Mouse (Mus musculus): ENCODE data around the gene Ptgfrn. TPM values are rescaled to one million over a fixed set of nuclear protein-coding genes. Genes with fewer than 3 reads are reported as not detected.

Gene Ptgfrn
- total and polyA plus RNA-seq, 3 experiments, result not detected

DNA sequence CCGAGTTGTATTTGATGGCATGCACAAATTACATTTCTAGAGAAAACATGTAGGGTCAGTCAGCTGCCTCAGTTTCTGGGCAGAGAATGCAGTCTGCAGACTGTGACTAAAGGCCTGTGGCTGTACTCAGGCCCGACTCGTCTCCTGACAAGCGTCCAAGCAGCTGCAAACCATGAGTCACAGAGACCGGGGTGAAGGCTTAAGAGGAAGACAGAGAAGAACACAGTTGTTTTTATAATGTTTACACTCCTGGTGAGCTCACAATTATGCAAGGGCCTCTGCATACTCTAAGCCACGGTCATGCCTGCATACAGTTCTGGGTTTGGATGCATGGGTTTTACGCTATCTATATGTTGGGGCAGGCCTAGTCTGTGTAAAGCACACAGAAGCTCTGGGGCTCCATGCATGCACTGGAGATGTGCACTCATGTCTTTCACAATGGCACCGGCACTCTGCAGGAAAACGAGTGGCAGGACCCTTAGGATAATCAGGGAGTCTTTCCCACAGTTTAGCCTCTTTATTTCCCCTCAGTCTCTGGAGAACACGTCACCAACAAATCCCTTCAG is 39.8 kb downstream of the Ptgfrn start:
- dilution Hi-C loops (cut with MboI; ENCODE audit: extremely low pct_ligation_motif_present, extremely low pct_unique_long_range_greater_than_20kb, low sequenced_read_pairs), result no loop called here
- H3K27ac ChIP-seq (ENCODE audit: insufficient read depth, low read depth), result no peak overlapping the region
- in situ Hi-C loops (cut with MboI; ENCODE audit: low pct_ligation_motif_present, low pct_unique_long_range_greater_than_20kb, low sequenced_read_pairs), result no loop called here

GRCm38 (mm10) chr3:101068701-101069100 is 41.4 kb downstream of the Ptgfrn start:
- H3K27ac ChIP-seq (ENCODE audit: insufficient read depth, low read depth), result no peak overlapping the region
- H3K4me1 ChIP-seq (ENCODE audit: control insufficient read depth in 1 of 2, insufficient read depth in 2 of 2), result peaks cover 4 to 7% of the 10 kb centered on the region in 2 experiments; a peak in 3 of 4 replicates
- H3K4me3 ChIP-seq (replicated peaks in 1 of 3; ENCODE audit: low read depth in 2 of 3, low read length in 2 of 3, poor library complexity in 1 of 3), result no peak overlapping the region
- no peaks in the 10 kb centered on the region for H3K79me2 ChIP-seq (replicated peaks; ENCODE audit: control insufficient read depth, extremely low read depth, insufficient read depth, poor library complexity, severe bottlenecking)
- H3K27me3 ChIP-seq (replicated peaks), result no peaks in the 10 kb centered on the region
- no peak overlapping the region for H3K4me2 ChIP-seq (ENCODE audit: insufficient read depth, low read depth, poor library complexity, severe bottlenecking)
- H3K9ac ChIP-seq (ENCODE audit: insufficient read depth, low read depth), result no peak overlapping the region
- H3K36me3 ChIP-seq (replicated peaks in 1 of 2; ENCODE audit: control insufficient read depth in 1 of 2, insufficient read depth in 1 of 2, low read length in 1 of 2), result no peaks in the 10 kb centered on the region
- dilution Hi-C loops (cut with MboI; ENCODE audit: extremely low pct_ligation_motif_present, extremely low pct_unique_long_range_greater_than_20kb, low sequenced_read_pairs), result no loop called here
- TF ChIP-seq SMC3 (IDR thresholded peaks at IDR 0.05; ENCODE audit: low read depth, low read length) (no peak), TCF12 (IDR thresholded peaks at IDR 0.05; ENCODE audit: low read depth, low read length) (no peak), ZNF384 (IDR thresholded peaks at IDR 0.05; ENCODE audit: low read depth, low read length) (no peak), POLR2A (IDR thresholded peaks at IDR 0.05; ENCODE audit: low read depth, low read length) (no peak), JUND (conservative IDR thresholded peaks at IDR 0.05; ENCODE audit: low read depth, low read length) (no peak), PAX5 (IDR thresholded peaks at IDR 0.05; ENCODE audit: low read length) (no peak), GABPA (IDR thresholded peaks at IDR 0.05; ENCODE audit: insufficient replicate concordance, low read depth, low read length) (no peak), ZKSCAN1 (IDR thresholded peaks at IDR 0.05; ENCODE audit: borderline replicate concordance, low read depth, low read length) (no peak), ELF1 (IDR thresholded peaks at IDR 0.05; ENCODE audit: low read depth, low read length) (no peak)
- no peak for DNase-seq (ENCODE audit: extremely low read depth)
- no peaks in the 10 kb centered on the region for H3K9me3 ChIP-seq (replicated peaks; ENCODE audit: low read length)
- in situ Hi-C loops (cut with MboI; ENCODE audit: low pct_ligation_motif_present, low pct_unique_long_range_greater_than_20kb, low sequenced_read_pairs), result no loop called here

More for the DNA sequence above, 39.8 kb downstream of the Ptgfrn start:
- no peaks in the 10 kb centered on the region for H3K79me2 ChIP-seq (replicated peaks; ENCODE audit: control insufficient read depth, extremely low read depth, insufficient read depth, poor library complexity, severe bottlenecking)
- peaks cover 4 to 7% of the 10 kb centered on the region in 2 experiments; a peak in 3 of 4 replicates for H3K4me1 ChIP-seq (ENCODE audit: control insufficient read depth in 1 of 2, insufficient read depth in 2 of 2)
- no peaks in the 10 kb centered on the region for H3K9me3 ChIP-seq (replicated peaks; ENCODE audit: low read length)
- no peaks in the 10 kb centered on the region for H3K36me3 ChIP-seq (replicated peaks in 1 of 2; ENCODE audit: control insufficient read depth in 1 of 2, insufficient read depth in 1 of 2, low read length in 1 of 2)
- H3K4me3 ChIP-seq (replicated peaks in 1 of 3; ENCODE audit: low read depth in 2 of 3, low read length in 2 of 3, poor library complexity in 1 of 3), result no peak overlapping the region
- no peak overlapping the region for H3K4me2 ChIP-seq (ENCODE audit: insufficient read depth, low read depth, poor library complexity, severe bottlenecking)
- TF ChIP-seq SIN3A (IDR thresholded peaks at IDR 0.05; ENCODE audit: low read length) (no peak), PAX5 (IDR thresholded peaks at IDR 0.05; ENCODE audit: low read length) (no peak), MEF2A (IDR thresholded peaks at IDR 0.05; ENCODE audit: borderline replicate concordance, low read depth, low read length) (no peak), GABPA (IDR thresholded peaks at IDR 0.05; ENCODE audit: insufficient replicate concordance, low read depth, low read length) (no peak), ZKSCAN1 (IDR thresholded peaks at IDR 0.05; ENCODE audit: borderline replicate concordance, low read depth, low read length) (no peak), MAX (IDR thresholded peaks at IDR 0.05; ENCODE audit: low read length) (no peak), MAZ (IDR thresholded peaks at IDR 0.05; ENCODE audit: low read depth, low read length) (no peak), KAT2A (IDR thresholded peaks at IDR 0.05; ENCODE audit: insufficient replicate concordance, low read length) (no peak), NELFE (IDR thresholded peaks at IDR 0.05; ENCODE audit: low read depth, low read length) (no peak), SMC3 (IDR thresholded peaks at IDR 0.05; ENCODE audit: low read depth, low read length) (no peak), RAD21 (IDR thresholded peaks at IDR 0.05; ENCODE audit: low read depth, low read length) (no peak), USF2 (conservative IDR thresholded peaks at IDR 0.05; ENCODE audit: low read depth, low read length) (no peak), ZMIZ1 (IDR thresholded peaks at IDR 0.05; ENCODE audit: low read depth, low read length) (no peak), ETS1 (conservative IDR thresholded peaks at IDR 0.05; ENCODE audit: low read depth, low read length) (no peak), EP300 (IDR thresholded peaks at IDR 0.05; ENCODE audit: low read length) (no peak), ZNF384 (IDR thresholded peaks at IDR 0.05; ENCODE audit: low read depth, low read length) (no peak), RCOR1 (conservative IDR thresholded peaks at IDR 0.05; ENCODE audit: low read depth, low read length) (no peak), TCF12 (IDR thresholded peaks at IDR 0.05; ENCODE audit: low read depth, low read length) (no peak), IRF4 (IDR thresholded peaks at IDR 0.05; ENCODE audit: low read depth, low read length) (no peak), UBTF (IDR thresholded peaks at IDR 0.05; ENCODE audit: low read depth, low read length) (no peak)
- H3K27me3 ChIP-seq (replicated peaks), result no peaks in the 10 kb centered on the region
- no peak overlapping the region for H3K9ac ChIP-seq (ENCODE audit: insufficient read depth, low read depth)
- DNase-seq (ENCODE audit: extremely low read depth), result no peak
